Mouse (Mus musculus) midbrain, embryonic 11.5 days (tissue): Measurements from ENCODE around the gene Plrg1. TPM values are rescaled to one million over a fixed set of nuclear protein-coding genes. Genes with fewer than 3 reads are reported as not detected.

Source experiments
- ATAC-seq: fragments of 200-750 bp; cut with Nextera tagmentation; 2 replicates; pipeline ENCODE4 v1.8.0; 2017; ENCODE audit warnings: moderate TSS enrichment, moderate library complexity; ENCODE audit not compliant: low FRiP score
- DNase-seq: peaks from one replicate; pipeline ENCODE4 v3.0.0; 2015; ENCODE audit warnings: low spot score; ENCODE audit errors: missing footprints
- H3K27ac ChIP-seq: fragments of 300-500 bp; sonication (generic); 2 replicates; pipeline ENCODE4 v1.5.1; 2014; ENCODE audit warnings: low read depth, low read length
- H3K27me3 ChIP-seq: fragments of 300-500 bp; sonication (generic); 2 replicates; pipeline ENCODE4 v1.6.1; 2014; ENCODE audit warnings: mild to moderate bottlenecking, low read length, moderate library complexity, mixed read lengths; ENCODE audit not compliant: control insufficient read depth, insufficient read depth
- H3K36me3 ChIP-seq: fragments of 300-500 bp; sonication (generic); 2 replicates; pipeline ENCODE4 v1.6.1; 2014; ENCODE audit warnings: mild to moderate bottlenecking, low read length, moderate library complexity, mixed read lengths; ENCODE audit not compliant: control insufficient read depth, insufficient read depth
- H3K4me1 ChIP-seq: fragments of 300-500 bp; sonication (generic); 2 replicates; pipeline ENCODE4 v1.6.1; 2014; ENCODE audit warnings: low read length; ENCODE audit not compliant: control insufficient read depth, insufficient read depth
- H3K4me2 ChIP-seq: fragments of 300-500 bp; sonication (generic); 2 replicates; pipeline ENCODE4 v1.6.1; 2014; ENCODE audit warnings: mild to moderate bottlenecking, moderate library complexity
- H3K4me3 ChIP-seq: fragments of 300-500 bp; sonication (generic); 2 replicates; pipeline ENCODE4 v1.5.1; 2014; ENCODE audit warnings: low read depth, low read length
- H3K9ac ChIP-seq: fragments of 300-500 bp; sonication (generic); 2 replicates; pipeline ENCODE4 v1.6.1; 2014; ENCODE audit warnings: low read length
- H3K9me3 ChIP-seq: fragments of 300-500 bp; sonication (generic); 2 replicates; pipeline ENCODE4 v1.6.1; 2016; ENCODE audit warnings: low read length; ENCODE audit not compliant: control insufficient read depth
- WGBS: fragments of 180-500 bp; shearing (Covaris S2); extraction: QIAGEN DNeasy Blood & Tissue Kit; methylation state at CpG from one replicate; pipeline ENCODE4 v1.1.7; 2014; 5-methylcytosine and 5-hydroxymethylcytosine counted together
- polyA plus RNA-seq: library from polyadenylated mRNA; unstranded; fragments of >200 nt; fragmentation: Nextera tagmentation; extraction: Ambion mirVana; gene quantifications from 2 replicates; pipeline ENCODE4 v1.2.1, GENCODE M21; 2014

Gene Plrg1
- polyA plus RNA-seq = 142 and 144 TPM in 2 replicates

- Histone ChIP-seq H3K27ac (no peak within 1 kb of the TSS), H3K4me3 (peak within 1 kb of the TSS; percentile 70), H3K27me3 (no peaks in the 10 kb centered on the region), H3K4me2 (peak within 1 kb of the TSS; percentile 82), H3K9ac (peak within 1 kb of the TSS; percentile 72), H3K9me3 (no peaks in the 10 kb centered on the region), H3K4me1 (peaks cover 6% of the 10 kb centered on the region), H3K36me3 (peaks cover 9% of the 10 kb centered on the region)
- under 1% methylated on average over 61 of the region's 61 CpGs for WGBS
- DNase-seq = peak; percentile 100
- ATAC-seq = peak; percentile 99
These were observed at the start of gene Plrg1 for GRCm38 (mm10) chr3:83055281-83056038. TSS of gene Plrg1 (plus strand) at chr3:83055522.

- Histone ChIP-seq H3K9me3 (no peaks in the 10 kb centered on the region), H3K4me2 (no peak within 1 kb of the TSS), H3K27me3 (no peaks in the 10 kb centered on the region), H3K9ac (no peak within 1 kb of the TSS), H3K4me1 (no peaks in the 10 kb centered on the region), H3K4me3 (no peak within 1 kb of the TSS), H3K36me3 (no peaks in the 10 kb centered on the region), H3K27ac (no peak within 1 kb of the TSS)
- ATAC-seq (no peak), DNase-seq (peak; percentile 49)
- 61% methylated on average over 7 of the region's 7 CpGs for WGBS
These were observed 47.8 kb upstream of the Plrg1 start, which contains the start of gene Fgg for GRCm38 (mm10) chr3:83007557-83007956. TSS of gene Fgg (plus strand) at chr3:83007724.

GRCm38 (mm10) chr3:83010291-83010690 lies 45.0 kb upstream of the Plrg1 start:
- Histone ChIP-seq H3K4me1 (no peaks in the 10 kb centered on the region), H3K9ac (no peak overlapping the region), H3K27ac (no peak overlapping the region), H3K36me3 (no peaks in the 10 kb centered on the region), H3K4me3 (no peak overlapping the region), H3K27me3 (no peaks in the 10 kb centered on the region), H3K9me3 (no peaks in the 10 kb centered on the region), H3K4me2 (no peak overlapping the region)
- peak; percentile 23 for DNase-seq
- 83% methylated on average over 11 of the region's 11 CpGs for whole genome bisulfite sequencing
- ATAC-seq = no peak

- Histone ChIP-seq H3K36me3 (no peaks in the 10 kb centered on the region), H3K4me2 (no peak overlapping the region), H3K27me3 (no peaks in the 10 kb centered on the region), H3K9me3 (no peaks in the 10 kb centered on the region), H3K4me3 (no peak overlapping the region), H3K9ac (no peak overlapping the region), H3K27ac (no peak overlapping the region), H3K4me1 (no peaks in the 10 kb centered on the region)
- ATAC-seq (no peak), DNase-seq (no peak)
- 93% methylated on average over 4 of the region's 4 CpGs for WGBS
These were observed 44.2 kb upstream of the Plrg1 start for GRCm38 (mm10) chr3:83011136-83011535.

- ATAC-seq (no peak), DNase-seq (no peak)
- H3K27me3 ChIP-seq = no peaks in the 10 kb centered on the region
- H3K9ac ChIP-seq = no peak overlapping the region
- 79% methylated on average over 4 of the region's 4 CpGs for WGBS
- H3K36me3 ChIP-seq = no peaks in the 10 kb centered on the region
- H3K4me3 ChIP-seq = no peak overlapping the region
- no peak overlapping the region for H3K4me2 ChIP-seq
- no peak overlapping the region for H3K27ac ChIP-seq
- H3K9me3 ChIP-seq = no peaks in the 10 kb centered on the region
- H3K4me1 ChIP-seq = no peaks in the 10 kb centered on the region
These were observed 43.8 kb upstream of the Plrg1 start for GRCm38 (mm10) chr3:83011565-83011964.

- no peak overlapping the region for H3K4me3 ChIP-seq
- no peak overlapping the region for H3K27ac ChIP-seq
- H3K4me1 ChIP-seq = no peaks in the 10 kb centered on the region
- DNase-seq (no peak), ATAC-seq (no peak)
- 94% methylated on average over 19 of the region's 19 CpGs for WGBS
- no peaks in the 10 kb centered on the region for H3K9me3 ChIP-seq
- H3K36me3 ChIP-seq = no peaks in the 10 kb centered on the region
- no peaks in the 10 kb centered on the region for H3K27me3 ChIP-seq
- H3K9ac ChIP-seq = no peak overlapping the region
- no peak overlapping the region for H3K4me2 ChIP-seq
These were observed 42.7 kb upstream of the Plrg1 start for GRCm38 (mm10) chr3:83012636-83013035.

GRCm38 (mm10) chr3:83013951-83014350 lies 41.4 kb upstream of the Plrg1 start:
- H3K27ac ChIP-seq = no peak overlapping the region
- no peaks in the 10 kb centered on the region for H3K4me1 ChIP-seq
- no peaks in the 10 kb centered on the region for H3K27me3 ChIP-seq
- no peaks in the 10 kb centered on the region for H3K9me3 ChIP-seq
- no peak overlapping the region for H3K4me2 ChIP-seq
- DNase-seq (peak; percentile 77), ATAC-seq (no peak)
- 86% methylated on average over 10 of the region's 10 CpGs for WGBS
- H3K9ac ChIP-seq = no peak overlapping the region
- H3K36me3 ChIP-seq = no peaks in the 10 kb centered on the region
- no peak overlapping the region for H3K4me3 ChIP-seq

GRCm38 (mm10) chr3:83016236-83016635 lies 39.1 kb upstream of the Plrg1 start:
- Histone ChIP-seq H3K4me1 (no peaks in the 10 kb centered on the region), H3K27ac (no peak overlapping the region), H3K9me3 (no peaks in the 10 kb centered on the region), H3K4me2 (no peak overlapping the region), H3K27me3 (no peaks in the 10 kb centered on the region), H3K4me3 (no peak overlapping the region), H3K36me3 (no peaks in the 10 kb centered on the region), H3K9ac (no peak overlapping the region)
- DNase-seq (peak; percentile 64), ATAC-seq (no peak)
- WGBS = 84% methylated on average over 1 of the region's 1 CpGs

GRCm38 (mm10) chr3:83020387-83020786 lies 34.9 kb upstream of the Plrg1 start:
- Histone ChIP-seq H3K4me2 (no peak overlapping the region), H3K27ac (no peak overlapping the region), H3K27me3 (no peaks in the 10 kb centered on the region), H3K9ac (no peak overlapping the region), H3K36me3 (no peaks in the 10 kb centered on the region), H3K4me1 (no peaks in the 10 kb centered on the region), H3K9me3 (no peaks in the 10 kb centered on the region), H3K4me3 (no peak overlapping the region)
- WGBS = 87% methylated on average over 2 of the region's 2 CpGs
- ATAC-seq = no peak
- no peak for DNase-seq
